Mouse (Mus musculus) midbrain, postnatal 0 days (tissue): Measurements from ENCODE around the gene Sass6. TPM values are rescaled to one million over a fixed set of nuclear protein-coding genes. Genes with fewer than 3 reads are reported as not detected.

Experiments used
- ATAC-seq: fragments of 200-750 bp; cut with Nextera tagmentation; 2 replicates; pipeline ENCODE4 v1.8.0; 2017; ENCODE audit warnings: moderate number of reproducible peaks, mild to moderate bottlenecking, moderate TSS enrichment, moderate library complexity; ENCODE audit not compliant: low FRiP score
- DNase-seq: peaks from one replicate; pipeline ENCODE4 v3.0.0-alpha.2; 2015; ENCODE audit warnings: low spot score
- H3K27ac ChIP-seq: fragments of 300-500 bp; sonication (generic); 2 replicates; pipeline ENCODE4 v1.5.1; 2014; ENCODE audit warnings: low read depth, mild to moderate bottlenecking, low read length, mixed read lengths
- H3K27me3 ChIP-seq: fragments of 300-500 bp; sonication (generic); 2 replicates; pipeline ENCODE4 v1.6.1; 2014; ENCODE audit warnings: low read length, control low read depth, mixed read lengths; ENCODE audit not compliant: insufficient read depth
- H3K36me3 ChIP-seq: fragments of 300-500 bp; sonication (generic); 2 replicates; pipeline ENCODE4 v1.6.1; 2014; ENCODE audit warnings: low read length, control low read depth, mixed read lengths; ENCODE audit not compliant: insufficient read depth
- H3K4me1 ChIP-seq: fragments of 300-500 bp; sonication (generic); 2 replicates; pipeline ENCODE4 v1.6.1; 2014; ENCODE audit warnings: mild to moderate bottlenecking, control low read depth, antibody characterized with exemption, low read length, mixed read lengths; ENCODE audit not compliant: insufficient read depth
- H3K4me2 ChIP-seq: fragments of 300-500 bp; sonication (generic); 2 replicates; pipeline ENCODE4 v1.6.1; 2014; ENCODE audit warnings: low read depth, mild to moderate bottlenecking, low read length, mixed read lengths; ENCODE audit not compliant: poor library complexity, severe bottlenecking
- H3K4me3 ChIP-seq: fragments of 300-500 bp; sonication (generic); 2 replicates; pipeline ENCODE4 v1.5.1; 2014; ENCODE audit warnings: low read depth, mild to moderate bottlenecking, low read length, moderate library complexity
- H3K9ac ChIP-seq: fragments of 300-500 bp; sonication (generic); replicated peaks from 2 replicates; pipeline ENCODE4 v1.6.1; 2014; ENCODE audit warnings: mild to moderate bottlenecking, low read length, moderate library complexity, mixed read lengths; ENCODE audit not compliant: poor library complexity, severe bottlenecking
- H3K9me3 ChIP-seq: fragments of 300-500 bp; sonication (generic); 2 replicates; pipeline ENCODE4 v1.6.1; 2016; ENCODE audit warnings: low read length, control low read depth
- CTCF ChIP-seq: IDR thresholded peaks from 2 replicates; pipeline ENCODE4 v1.5.1; 2016; ENCODE audit warnings: antibody characterized with exemption, mild to moderate bottlenecking
- WGBS: fragments of 180-500 bp; shearing (Covaris S2); extraction: QIAGEN DNeasy Blood & Tissue Kit; methylation state at CpG from one replicate; pipeline ENCODE4 v1.1.7; 2014; 5-methylcytosine and 5-hydroxymethylcytosine counted together
- polyA plus RNA-seq: library from polyadenylated mRNA; unstranded; fragments of >200 nt; fragmentation: Nextera tagmentation; extraction: Ambion mirVana; gene quantifications from 2 replicates; pipeline ENCODE4 v1.2.1, GENCODE M21; 2015
- total RNA-seq: library from RNA; depleted of rRNA; stranded (reverse); fragments of >200 nt; gene quantifications from 2 replicates; pipeline ENCODE4 v1.2.3, GENCODE M21; 2014

Gene Sass6
- total and polyA plus RNA-seq, 2 experiments from 2014 or later = 5.3 to 9.2 TPM

GRCm38 (mm10) chr3:116656184-116656965 is 61.6 kb downstream of the Sass6 start:
- no peaks in the 10 kb centered on the region for H3K9me3 ChIP-seq
- H3K4me1 ChIP-seq = no peaks in the 10 kb centered on the region
- H3K27ac ChIP-seq = no peak overlapping the region
- ATAC-seq (no peak), DNase-seq (no peak)
- TF ChIP-seq CTCF = no peak
- no peaks in the 10 kb centered on the region for H3K27me3 ChIP-seq
- H3K4me2 ChIP-seq = no peak overlapping the region
- no peak overlapping the region for H3K4me3 ChIP-seq
- WGBS = 85% methylated on average over 7 of the region's 7 CpGs
- no peak overlapping the region for H3K9ac ChIP-seq
- no peaks in the 10 kb centered on the region for H3K36me3 ChIP-seq

- H3K9me3 ChIP-seq = no peaks in the 10 kb centered on the region
- H3K4me2 ChIP-seq = no peak overlapping the region
- no peak for ATAC-seq
- no peak overlapping the region for H3K27ac ChIP-seq
- 64% methylated on average over 15 of the region's 15 CpGs for WGBS
- no peak for DNase-seq
- TF ChIP-seq CTCF = no peak
- no peaks in the 10 kb centered on the region for H3K27me3 ChIP-seq
- H3K9ac ChIP-seq = no peak overlapping the region
- H3K4me3 ChIP-seq = no peak overlapping the region
- no peaks in the 10 kb centered on the region for H3K4me1 ChIP-seq
- H3K36me3 ChIP-seq = no peaks in the 10 kb centered on the region
Observed at GRCm38 (mm10) chr3:116658928-116659565, 64.3 kb downstream of the Sass6 start.

GRCm38 (mm10) chr3:116659856-116660430 is 65.2 kb downstream of the Sass6 start:
- no peak overlapping the region for H3K4me2 ChIP-seq
- TF ChIP-seq CTCF = no peak
- H3K9me3 ChIP-seq = no peaks in the 10 kb centered on the region
- 77% methylated on average over 13 of the region's 13 CpGs for WGBS
- no peak overlapping the region for H3K9ac ChIP-seq
- no peaks in the 10 kb centered on the region for H3K36me3 ChIP-seq
- no peaks in the 10 kb centered on the region for H3K27me3 ChIP-seq
- ATAC-seq = no peak
- no peaks in the 10 kb centered on the region for H3K4me1 ChIP-seq
- H3K4me3 ChIP-seq = no peak overlapping the region
- DNase-seq = no peak
- no peak overlapping the region for H3K27ac ChIP-seq

GRCm38 (mm10) chr3:116661288-116661869 is 66.6 kb downstream of the Sass6 start:
- DNase-seq (peak; percentile 19), ATAC-seq (no peak)
- peak overlapping the region; percentile 64 for H3K4me2 ChIP-seq
- H3K27me3 ChIP-seq = no peaks in the 10 kb centered on the region
- H3K9ac ChIP-seq = peak overlapping the region; percentile 94
- H3K4me3 ChIP-seq = peak overlapping the region; percentile 93
- H3K27ac ChIP-seq = peak overlapping the region; percentile 90
- no peaks in the 10 kb centered on the region for H3K9me3 ChIP-seq
- no peaks in the 10 kb centered on the region for H3K4me1 ChIP-seq
- WGBS = 7% methylated on average over 16 of the region's 16 CpGs
- TF ChIP-seq CTCF = no peak
- no peaks in the 10 kb centered on the region for H3K36me3 ChIP-seq

GRCm38 (mm10) chr3:116661870-116662414 is 67.2 kb downstream of the Sass6 start:
- Histone ChIP-seq H3K4me2 (peak overlapping the region; percentile 64), H3K27ac (peak overlapping the region; percentile 90), H3K4me3 (peak overlapping the region; percentile 93), H3K9me3 (no peaks in the 10 kb centered on the region), H3K9ac (peak overlapping the region; percentile 94), H3K4me1 (no peaks in the 10 kb centered on the region), H3K27me3 (no peaks in the 10 kb centered on the region), H3K36me3 (no peaks in the 10 kb centered on the region)
- DNase-seq (peak; percentile 31), ATAC-seq (peak; percentile 85)
- TF ChIP-seq CTCF = no peak
- under 1% methylated on average over 44 of the region's 68 CpGs for WGBS
